Mouse (Mus musculus) cerebellum, postnatal 14 days (tissue): ENCODE results near the gene Pcdh7.
A peak's percentile ranks its signal among the peaks of the same experiment; 100 is the strongest.

Experiments used
- DNase-seq, 2 experiments: peaks; one replicate each; pipeline ENCODE4 v3.0.0; 2021; ENCODE audit warnings: mixed read lengths in 2 of 2

Gene Pcdh7

DNA sequence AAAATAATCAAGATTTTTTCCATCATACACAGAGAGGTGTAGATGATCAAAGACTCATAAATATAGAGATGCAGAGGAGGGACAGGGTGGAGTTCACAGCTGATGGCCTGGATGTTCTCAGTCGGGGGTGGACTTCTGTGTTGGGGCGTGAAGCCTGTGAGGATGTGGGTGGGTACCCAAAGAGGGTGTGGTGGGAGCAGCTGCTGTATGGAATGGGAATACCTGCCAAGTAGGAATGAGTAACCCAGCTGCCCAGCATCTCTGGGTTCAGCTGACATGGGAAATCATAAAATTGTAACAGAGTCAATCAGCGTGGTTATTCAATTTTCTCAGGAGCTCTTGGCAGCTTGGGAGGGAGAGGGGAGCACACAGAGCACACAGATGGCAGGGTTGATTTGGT lies 85.3 kb downstream of the Pcdh7 start:
- DNase-seq, result peak in 1 of 2 experiments; percentile 10

DNA sequence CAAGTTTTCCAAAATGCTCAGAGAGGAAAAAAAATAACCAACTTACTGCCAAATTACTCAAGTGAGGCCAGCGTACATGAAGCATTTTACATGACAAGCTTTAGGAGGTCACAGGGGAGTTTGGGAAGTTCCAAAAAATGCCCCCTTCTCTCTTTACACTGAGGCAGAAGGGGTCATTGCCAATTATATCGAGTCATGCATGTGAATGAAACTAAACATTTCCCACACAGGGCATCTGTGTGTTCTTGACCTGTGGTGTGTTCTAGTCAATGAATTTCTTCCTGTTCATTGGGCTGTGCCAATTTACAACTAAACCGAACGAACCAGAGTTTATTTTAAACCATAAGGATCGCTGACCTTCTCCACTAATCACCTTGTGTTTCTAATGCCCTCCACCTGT lies 86.1 kb downstream of the Pcdh7 start:
- DNase-seq, result no peak

DNA sequence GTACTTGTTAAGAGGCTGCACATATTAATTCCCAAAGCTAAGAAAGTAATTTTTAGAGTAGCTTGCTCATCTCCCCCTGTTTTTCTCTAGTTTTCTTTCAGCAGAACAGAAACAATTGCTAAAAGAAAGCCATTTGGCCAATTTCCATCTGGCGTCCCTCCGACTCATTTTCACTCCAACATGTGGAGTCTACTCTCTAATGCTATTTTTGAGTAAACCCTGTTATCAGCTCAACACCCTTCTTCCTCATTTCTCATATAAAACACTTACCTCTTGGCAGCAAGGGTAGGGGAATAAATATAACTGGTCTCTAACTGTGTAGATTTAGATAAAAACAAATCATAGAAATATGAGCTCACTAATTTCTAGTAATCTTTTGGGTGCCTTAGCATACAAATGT lies 89.6 kb downstream of the Pcdh7 start:
- peak in 1 of 2 experiments; percentile 38 for DNase-seq

DNA sequence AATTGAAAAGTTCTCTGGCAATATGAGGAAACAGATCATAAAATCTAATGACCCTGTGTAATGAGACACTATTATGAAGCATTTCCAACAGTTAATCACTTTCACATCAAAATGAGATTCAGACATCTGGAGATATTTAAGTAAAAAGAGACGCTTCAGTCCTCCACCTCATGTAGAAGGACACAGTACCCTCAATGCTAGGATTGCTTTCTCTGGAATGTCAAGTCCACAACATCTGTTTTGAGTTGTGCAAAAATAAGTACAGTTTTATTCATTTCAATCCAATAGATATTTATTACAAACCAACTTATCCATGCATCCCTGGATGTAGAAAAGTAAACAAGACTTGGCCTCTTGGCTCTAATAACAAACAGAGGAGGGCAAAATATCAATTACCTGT lies 92.9 kb downstream of the Pcdh7 start:
- DNase-seq, result no peak

DNA sequence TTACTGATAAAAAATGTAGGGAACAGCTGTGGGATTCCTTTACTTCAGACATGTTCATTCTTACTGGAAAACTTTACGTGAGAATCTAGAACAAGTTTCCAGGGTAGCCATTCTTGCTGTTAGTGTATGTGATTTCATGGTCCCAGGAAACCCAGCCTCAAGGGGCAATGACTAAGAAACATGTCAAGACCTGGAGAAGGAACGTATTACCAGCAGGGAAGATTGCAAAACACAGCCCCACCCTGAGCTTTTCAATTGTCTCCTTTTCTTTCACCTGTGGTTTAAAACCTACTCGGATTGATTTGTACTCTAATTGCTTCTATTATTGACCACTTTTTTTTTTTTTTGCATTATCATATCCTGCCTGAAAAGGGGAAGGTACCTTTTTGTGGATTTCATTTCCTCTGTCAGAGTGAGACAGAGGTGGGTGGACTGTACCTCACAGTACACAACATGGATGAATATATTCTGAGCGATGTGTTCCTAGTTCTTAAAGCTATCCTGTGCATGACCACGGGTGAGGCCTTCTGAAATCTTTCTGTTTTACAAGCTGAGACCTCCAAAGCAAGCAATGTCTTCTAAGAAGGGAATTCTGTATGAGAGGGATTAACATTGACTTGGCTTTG lies 98.3 kb downstream of the Pcdh7 start:
- no peak for DNase-seq

DNA sequence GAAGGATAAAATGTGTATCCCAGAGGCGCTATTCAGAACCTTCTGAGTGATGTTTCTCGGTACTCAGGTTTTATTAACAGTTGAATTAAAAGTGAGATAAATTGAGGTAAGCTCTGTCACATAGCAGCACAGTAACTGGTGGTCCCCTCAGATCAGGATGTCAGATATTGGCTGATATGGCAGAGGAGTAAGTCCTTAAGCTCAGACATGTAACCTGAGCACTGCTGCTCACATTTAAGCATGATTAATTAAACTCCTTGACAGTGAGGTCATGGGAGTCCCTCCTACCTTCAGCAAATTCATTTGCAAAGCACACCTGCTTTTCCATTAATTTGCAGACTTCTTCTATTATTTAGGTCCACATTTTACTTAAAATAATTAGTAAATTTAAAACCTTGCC lies 102.0 kb downstream of the Pcdh7 start:
- DNase-seq, result no peak

DNA sequence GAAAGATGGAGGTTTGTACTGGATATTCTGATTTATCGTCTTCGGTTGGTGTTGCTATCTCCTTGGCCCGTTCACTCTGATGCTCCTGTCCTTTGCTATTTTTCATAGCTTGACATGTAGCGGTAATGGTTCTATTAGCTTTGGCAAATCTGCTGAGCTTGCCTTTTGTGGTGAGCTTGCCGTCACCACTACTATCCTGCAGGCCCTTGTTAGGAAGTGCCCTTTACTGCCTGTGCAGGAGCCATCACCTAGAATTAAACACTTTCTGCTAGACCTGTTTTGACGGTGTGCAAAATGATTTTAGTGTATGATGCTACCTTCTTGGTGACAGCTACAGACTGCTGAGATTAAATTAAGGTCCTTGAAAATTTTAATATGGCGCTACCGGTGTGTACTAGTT lies 103.3 kb downstream of the Pcdh7 start:
- DNase-seq, result no peak

DNA sequence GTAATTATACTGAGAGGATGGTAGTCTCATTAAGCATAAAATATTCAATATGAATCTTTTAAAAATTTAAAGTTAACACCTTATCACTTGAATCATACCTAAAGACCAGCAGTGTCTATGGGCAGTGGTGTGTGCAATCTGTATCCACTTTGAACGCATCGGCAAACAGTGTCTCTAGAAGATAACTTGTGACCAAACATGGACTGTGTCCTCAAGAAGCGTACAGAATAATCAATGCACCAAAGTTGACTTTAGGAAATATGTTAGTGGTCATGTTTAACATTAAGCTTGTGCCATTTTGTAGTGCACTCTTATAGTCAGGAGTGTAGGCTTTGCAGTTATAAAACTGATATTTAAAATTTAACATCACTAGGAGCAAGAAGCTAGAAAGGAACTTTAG lies 110.7 kb downstream of the Pcdh7 start:
- no peak for DNase-seq

DNA sequence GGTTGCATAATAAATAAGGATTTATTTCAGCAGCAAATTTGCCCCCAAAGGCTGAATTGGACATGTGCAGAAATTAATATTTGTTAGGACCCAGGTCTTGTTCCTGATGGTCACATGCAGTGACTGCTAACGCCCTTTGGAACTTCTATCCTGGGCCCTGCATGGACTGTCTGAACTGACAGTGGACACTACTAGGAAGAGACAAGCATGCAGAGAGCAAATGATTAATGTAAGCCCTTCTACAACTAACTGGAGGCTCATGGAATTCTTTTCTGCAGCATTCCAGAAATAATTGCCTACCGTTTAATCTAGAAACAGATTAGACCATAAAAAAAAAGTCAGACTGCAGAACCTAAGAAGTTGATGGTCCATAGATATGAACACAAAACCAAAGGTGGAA lies 119.4 kb downstream of the Pcdh7 start:
- DNase-seq, result no peak

DNA sequence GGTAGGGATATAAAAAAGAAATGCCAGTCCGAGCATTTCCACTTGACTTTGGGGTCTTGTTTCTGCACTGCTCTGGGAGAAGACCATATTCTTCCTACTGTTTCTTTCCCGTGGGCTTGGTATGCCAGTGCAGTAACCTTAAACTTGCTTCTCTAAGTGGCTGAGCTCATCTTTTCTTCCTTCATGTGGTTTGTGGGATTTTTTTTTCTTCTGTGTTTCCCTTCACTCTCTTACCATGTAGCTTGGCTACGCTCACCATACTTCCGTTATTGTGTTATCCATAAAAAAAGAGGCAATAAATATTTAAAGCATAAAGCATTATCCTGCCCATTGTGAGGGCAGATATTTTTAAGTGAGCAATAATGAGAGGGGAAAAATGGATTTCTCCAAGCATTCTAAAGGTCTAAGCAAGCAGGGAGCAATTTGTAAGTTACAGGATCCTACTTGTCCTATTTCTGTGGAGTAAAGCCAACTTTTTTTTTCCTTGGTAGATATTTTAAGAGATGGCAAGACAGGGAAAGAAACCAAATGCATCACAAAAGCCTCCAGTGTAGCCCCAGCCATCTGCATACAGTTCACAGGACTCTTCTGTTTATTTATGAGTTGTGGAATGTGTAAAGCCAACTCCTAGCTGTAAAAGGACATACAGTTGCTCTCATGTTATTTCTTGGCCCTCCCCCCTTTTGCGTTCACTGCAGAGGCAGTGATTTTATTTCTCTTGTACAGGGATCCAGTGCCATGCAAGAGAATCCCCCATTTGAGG lies 123.8 kb downstream of the Pcdh7 start:
- DNase-seq, result no peak

DNA sequence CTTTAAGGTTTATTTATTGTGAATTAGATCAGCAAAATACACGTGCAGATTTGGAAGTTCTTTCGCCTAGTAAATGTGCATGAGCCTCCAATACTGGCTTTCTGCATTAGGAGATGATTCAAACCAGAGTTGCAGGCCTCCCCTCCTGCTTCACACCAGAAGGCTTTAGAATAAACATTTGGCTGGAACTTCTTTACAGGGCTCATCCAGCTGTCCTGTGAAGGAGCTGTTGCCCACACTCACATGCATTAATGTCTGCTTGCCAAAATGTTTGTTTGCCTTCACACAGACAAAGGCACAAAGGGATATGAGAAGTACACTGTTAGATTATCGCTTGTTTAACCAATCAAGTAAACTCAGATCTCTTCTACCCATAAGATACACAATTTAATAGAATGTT lies 129.7 kb downstream of the Pcdh7 start:
- DNase-seq, result no peak

DNA sequence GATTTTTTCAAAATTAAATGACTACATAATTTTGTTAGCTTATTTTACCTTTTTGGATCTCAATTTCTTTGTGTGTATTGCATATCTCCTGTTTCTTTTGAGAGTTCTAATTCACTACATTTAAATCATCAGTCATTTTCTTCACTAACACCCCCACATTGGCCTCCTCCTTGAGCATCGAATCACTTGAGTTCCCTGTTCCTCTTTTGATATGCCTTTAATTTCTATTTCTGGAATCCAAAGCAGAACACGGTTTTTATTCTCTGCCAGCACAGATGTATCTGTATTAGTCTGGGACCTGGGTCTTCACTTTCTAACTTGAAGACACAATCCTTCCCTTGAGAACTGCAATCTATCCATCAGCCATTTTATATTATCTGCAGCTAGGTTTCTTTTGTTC lies 132.3 kb downstream of the Pcdh7 start:
- DNase-seq, result no peak

DNA sequence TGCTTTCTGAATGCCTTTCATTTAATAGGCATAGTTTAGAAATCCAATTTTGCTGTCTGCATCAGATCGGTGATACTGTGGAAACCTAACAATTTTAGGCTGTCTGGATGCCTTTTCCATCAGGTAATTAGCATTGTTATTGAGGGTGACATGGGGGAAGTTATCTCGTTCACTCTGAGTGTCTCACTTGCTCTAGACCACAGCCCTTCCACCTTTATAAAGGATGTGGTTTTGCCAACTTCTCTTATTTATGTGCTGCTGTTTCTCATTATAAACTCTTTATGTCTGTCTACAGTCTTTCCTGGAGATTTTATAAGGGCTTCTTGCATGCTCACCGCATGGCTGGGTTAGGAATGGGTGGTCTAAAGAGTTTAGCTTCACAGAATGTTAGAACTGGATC lies 139.5 kb downstream of the Pcdh7 start:
- no peak for DNase-seq

DNA sequence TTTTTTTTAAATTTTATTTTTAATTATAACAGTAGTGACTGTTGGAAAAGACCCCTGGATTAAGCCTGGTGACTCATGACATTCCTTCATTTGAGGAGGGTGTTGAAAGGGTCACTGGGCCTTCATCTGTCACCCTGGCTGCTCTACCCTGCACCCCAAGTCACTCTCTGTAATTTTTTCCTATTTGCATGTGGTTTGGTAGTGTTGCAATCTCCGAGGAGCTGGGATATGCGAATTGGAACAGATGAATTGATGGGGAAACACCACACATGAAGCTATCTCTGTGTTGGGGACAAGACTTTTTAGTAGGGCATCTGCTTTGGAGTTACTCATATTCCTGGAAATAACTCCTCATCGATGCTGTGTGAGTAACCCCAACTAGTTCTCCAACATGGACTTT lies 146.5 kb downstream of the Pcdh7 start:
- no peak for DNase-seq

DNA sequence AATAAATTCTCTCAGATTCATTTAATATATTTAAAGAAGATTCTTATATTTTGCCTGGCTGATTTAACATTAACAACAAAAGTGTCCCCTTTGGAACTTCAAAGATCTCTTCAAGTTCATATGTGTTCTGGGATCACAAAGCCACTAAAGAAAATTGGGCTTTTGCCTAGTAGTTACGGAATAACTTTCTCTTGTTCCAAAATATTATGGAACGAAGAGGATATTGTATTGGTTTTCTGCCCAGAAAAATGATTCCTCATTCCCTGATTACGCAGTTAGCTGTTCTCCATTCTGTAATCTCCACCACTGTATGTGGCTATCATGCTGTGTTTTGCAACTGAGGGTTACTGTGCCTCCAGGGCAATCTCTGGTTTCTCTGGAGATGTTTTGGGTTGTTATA lies 147.5 kb downstream of the Pcdh7 start:
- DNase-seq, result no peak

DNA sequence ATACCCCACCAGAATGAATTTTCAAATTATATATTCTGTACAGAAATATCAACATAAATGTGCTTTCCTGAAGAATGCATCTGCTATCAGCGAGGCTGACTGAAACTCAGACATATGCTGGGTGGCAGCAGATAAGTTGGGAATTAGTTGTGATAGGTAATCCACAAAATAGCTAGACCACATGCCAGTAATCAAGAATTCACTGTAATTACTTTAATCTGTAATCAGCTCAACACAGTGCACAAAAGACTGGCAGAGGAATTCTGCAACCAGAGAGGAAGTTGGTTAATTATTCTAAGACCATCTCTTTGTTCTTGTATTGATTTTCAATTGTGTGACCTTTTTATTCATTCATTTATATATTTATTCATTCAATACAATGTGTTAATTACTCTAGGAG lies 148.3 kb downstream of the Pcdh7 start:
- no peak for DNase-seq

DNA sequence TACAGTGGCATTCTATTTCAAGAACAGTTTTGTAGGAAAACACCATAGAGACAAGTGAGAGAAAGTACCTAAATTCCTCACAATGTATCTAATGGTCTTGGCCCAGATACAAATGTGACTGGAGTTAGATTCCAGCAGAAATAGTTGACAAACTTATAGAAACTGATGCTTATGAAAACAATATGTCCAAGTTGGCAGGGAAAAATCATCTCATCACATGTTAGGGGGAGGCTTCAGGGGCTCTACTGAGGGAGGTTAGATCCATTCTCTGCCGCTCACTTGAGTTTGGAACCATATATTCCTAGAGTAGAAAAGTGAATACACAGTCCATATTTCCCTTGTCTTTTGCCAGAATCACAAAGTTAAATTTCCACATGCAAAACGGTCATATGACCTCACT lies 150.1 kb downstream of the Pcdh7 start:
- DNase-seq, result no peak

DNA sequence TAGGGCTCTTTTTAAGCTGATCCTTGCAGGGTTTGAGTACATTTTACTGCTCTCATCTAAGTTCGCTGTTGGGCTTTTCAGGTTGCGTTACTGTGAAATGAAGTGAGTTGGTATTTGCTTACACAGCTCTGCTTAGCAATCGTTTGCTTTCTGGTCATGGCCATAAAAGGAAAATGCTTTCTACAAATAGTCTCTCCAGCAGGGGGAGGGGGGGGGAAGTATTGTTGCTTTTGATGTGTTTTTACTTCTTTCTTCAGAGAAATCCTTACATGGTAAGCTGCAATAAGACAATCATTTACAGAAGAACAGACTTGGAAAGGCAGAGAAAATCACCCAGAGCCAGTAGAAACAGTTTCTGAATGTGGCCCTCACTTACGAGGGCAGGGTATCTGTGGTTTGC lies 150.9 kb downstream of the Pcdh7 start:
- DNase-seq, result no peak

DNA sequence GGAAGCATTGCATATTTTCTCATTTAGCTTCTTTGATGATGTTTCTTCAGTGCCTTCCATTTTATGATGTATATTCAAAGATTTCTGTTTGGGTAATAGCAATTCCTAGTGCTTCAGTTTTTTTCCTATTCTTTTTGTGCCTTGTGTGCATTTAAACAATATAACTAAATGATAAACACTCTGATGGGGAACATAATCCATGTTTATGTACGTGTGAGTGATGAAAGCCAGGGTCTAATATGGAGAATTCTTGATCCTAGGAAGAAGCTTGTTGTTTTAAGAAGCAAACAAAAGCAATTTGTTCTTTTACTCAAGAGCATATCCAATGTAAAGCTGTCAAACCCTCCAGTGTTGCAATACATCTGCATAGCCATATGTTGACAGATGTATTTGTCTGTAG lies 153.0 kb downstream of the Pcdh7 start:
- no peak for DNase-seq

DNA sequence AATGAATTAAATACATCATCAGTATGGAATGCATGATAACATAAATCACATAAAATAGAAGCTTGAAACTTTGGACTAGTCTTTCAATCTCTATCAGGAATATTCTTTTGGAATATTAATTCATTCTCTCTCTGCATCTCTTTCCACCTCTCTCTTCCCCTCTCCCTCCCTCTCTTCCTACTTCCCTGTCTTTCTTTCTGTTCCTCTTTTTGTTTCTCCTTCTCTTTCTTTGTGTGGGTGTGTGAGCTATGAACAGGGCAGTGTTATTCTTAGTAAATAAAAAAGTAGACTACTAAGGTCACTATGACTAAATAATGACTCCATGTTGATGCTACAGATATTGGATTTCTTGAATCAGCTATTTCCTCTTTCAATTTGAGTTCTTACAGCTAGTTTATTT lies 167.2 kb downstream of the Pcdh7 start:
- no peak for DNase-seq

DNA sequence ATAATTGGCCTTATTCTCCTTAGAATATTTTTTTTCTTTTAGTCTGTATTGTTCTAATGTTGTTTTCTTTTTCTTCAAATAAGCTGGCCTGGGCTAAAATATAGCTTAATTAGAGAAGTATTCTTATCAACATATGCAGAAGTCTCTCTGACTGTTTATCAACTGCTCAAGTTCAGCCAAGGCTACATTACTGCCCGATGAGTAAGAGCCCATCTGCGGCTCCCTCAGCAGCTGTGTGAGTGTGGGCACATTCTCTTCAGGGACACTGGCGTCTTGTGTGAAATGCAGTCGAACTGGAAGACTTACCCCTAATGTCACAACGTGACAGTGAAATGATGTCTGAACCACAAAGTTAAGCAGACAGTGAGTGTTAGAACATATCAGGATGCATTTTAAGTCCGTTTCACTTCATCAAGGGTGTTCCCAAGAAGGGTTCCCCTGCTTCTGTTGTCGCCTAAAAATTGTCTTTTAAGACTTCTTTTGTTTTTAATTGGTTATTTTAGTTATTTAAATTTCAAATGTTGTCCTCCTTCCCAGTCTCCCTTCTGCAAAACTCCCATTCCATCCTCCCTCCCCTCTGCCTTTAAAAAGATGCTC lies 181.3 kb downstream of the Pcdh7 start:
- DNase-seq, result no peak

DNA sequence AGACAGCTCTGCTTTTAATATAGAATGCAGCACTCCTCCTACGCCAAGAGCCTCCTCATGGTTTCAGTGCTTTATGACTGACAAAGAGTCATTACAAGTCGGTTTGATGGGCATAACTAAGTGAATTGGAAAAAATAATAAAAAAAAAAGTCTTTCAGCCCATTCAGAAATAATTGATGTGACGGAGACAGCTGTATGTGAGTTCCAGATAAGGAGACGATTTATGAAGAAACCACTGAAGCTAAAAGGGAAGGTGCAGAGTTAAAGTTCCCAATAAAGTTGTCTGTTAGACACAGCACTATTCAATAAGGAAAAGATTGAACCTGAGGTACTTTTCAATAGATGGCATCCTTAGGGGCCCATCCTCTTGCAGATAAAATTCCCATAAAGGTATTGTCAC lies 189.5 kb downstream of the Pcdh7 start:
- DNase-seq, result no peak

DNA sequence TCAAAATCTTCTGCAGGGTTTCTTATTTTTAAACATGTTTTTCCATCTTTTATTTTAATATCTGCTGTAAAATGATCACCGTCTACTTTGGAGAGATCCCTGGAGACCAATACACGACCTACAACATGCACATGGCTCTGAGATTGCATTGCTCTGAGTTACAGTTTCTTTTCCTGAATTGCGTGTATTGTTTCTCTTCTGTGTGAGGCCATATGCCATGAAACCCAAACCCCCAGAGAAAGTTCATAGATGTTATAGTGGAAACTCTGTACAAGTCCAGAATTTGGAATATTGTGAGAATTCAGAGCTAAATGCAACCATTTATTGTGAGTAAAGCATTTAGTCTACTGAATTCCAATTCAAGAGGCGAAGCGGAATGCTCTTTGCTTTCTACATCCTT lies 203.4 kb downstream of the Pcdh7 start:
- DNase-seq, result no peak

DNA sequence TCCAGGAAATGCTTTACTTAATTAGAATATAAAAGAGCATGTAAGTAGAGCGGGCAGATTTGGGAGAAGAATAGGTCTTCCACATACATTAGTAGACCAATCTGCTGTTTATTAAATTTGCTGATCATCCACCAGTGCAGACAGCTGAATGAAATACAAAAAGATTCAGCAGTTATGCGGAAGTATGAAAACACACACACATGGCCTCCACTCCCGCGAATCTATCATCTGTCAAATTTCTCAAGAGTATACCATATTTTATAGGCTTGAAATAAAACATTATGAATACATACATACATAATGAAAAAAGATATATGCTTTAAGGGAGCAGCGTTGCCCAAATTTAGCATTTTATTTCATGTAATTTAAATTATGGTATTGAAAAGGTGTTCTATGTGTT lies 213.6 kb downstream of the Pcdh7 start:
- DNase-seq, result no peak

DNA sequence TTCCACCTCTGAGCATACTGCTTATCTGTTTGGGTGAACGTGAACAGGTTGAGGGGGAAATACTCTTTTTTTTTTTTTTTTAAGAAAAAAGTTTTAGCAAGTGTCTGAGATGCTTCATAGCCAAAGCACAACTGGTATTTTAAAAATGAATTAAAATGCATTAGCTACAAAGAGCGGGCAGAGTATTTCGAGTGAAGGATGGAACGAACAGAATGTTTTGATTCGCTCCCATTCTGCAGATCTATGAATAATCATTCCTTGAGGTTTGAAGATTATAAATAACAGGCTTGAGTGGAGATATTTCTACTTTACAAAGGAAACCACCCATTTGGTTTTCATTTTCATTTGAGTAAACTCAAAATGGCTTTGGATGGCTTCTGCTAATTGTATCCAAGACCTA lies 214.0 kb downstream of the Pcdh7 start:
- no peak for DNase-seq
